Mouse (Mus musculus) midbrain, embryonic 10.5 days (tissue): Measurements from ENCODE around the gene Slc1a7. TPM values are rescaled to one million over a fixed set of nuclear protein-coding genes. Genes with fewer than 3 reads are reported as not detected.

Experiments
- DNase-seq: peaks from one replicate; pipeline ENCODE4 v3.0.0-alpha.2; 2017; ENCODE audit warnings: low spot score
- H3K27ac ChIP-seq: fragments of 300-500 bp; sonication (generic); replicated peaks from 2 replicates; pipeline ENCODE4 v1.5.1; 2016; ENCODE audit warnings: mild to moderate bottlenecking
- H3K27me3 ChIP-seq: fragments of 300-500 bp; sonication (generic); 2 replicates; pipeline ENCODE4 v1.6.1; 2016; ENCODE audit warnings: low read depth, mild to moderate bottlenecking; ENCODE audit not compliant: poor library complexity, severe bottlenecking
- H3K36me3 ChIP-seq: fragments of 300-500 bp; sonication (generic); 2 replicates; pipeline ENCODE4 v1.6.1; 2016; ENCODE audit warnings: mild to moderate bottlenecking, moderate library complexity
- H3K4me1 ChIP-seq: fragments of 300-500 bp; sonication (generic); 2 replicates; pipeline ENCODE4 v1.6.1; 2016
- H3K4me3 ChIP-seq: fragments of 300-500 bp; sonication (generic); 2 replicates; pipeline ENCODE4 v1.5.1; 2016; ENCODE audit warnings: mild to moderate bottlenecking, moderate library complexity
- H3K9me3 ChIP-seq: fragments of 300-500 bp; sonication (generic); replicated peaks from 2 replicates; pipeline ENCODE4 v1.6.1; 2016; ENCODE audit warnings: mild to moderate bottlenecking
- WGBS: fragments of 180-500 bp; shearing (Covaris S2); methylation state at CpG from one replicate; pipeline ENCODE4 v1.1.7; 2016; 5-methylcytosine and 5-hydroxymethylcytosine counted together
- polyA plus RNA-seq: library from polyadenylated mRNA; unstranded; fragments of >200 nt; fragmentation: Nextera tagmentation; extraction: Ambion mirVana; gene quantifications from 2 replicates; pipeline ENCODE4 v1.2.1, GENCODE M21; 2016

Gene Slc1a7
- polyA plus RNA-seq, result 0.07 TPM in 1 of 2 replicates, not detected in the other

GRCm38 (mm10) chr4:107967966-107968682, at the start of gene Slc1a7:
Slc1a7 (plus strand) TSS chr4:107968332.
- DNase-seq, result no peak
- WGBS, result 85% methylated on average over 16 of the region's 16 CpGs
- no peak within 1 kb of the TSS for H3K27ac ChIP-seq
- H3K36me3 ChIP-seq, result no peaks in the 10 kb centered on the region
- 0 out of 2 replicates have a peak, but pooled peaks cover 3% of the 10 kb centered on the region for H3K27me3 ChIP-seq
- H3K4me1 ChIP-seq, result peaks cover 21% of the 10 kb centered on the region
- no peaks in the 10 kb centered on the region for H3K9me3 ChIP-seq
- no peak within 1 kb of the TSS for H3K4me3 ChIP-seq

GRCm38 (mm10) chr4:107920336-107920735, 47.8 kb upstream of the Slc1a7 start:
- no peak overlapping the region for H3K4me3 ChIP-seq
- H3K27me3 ChIP-seq, result no peaks in the 10 kb centered on the region
- H3K9me3 ChIP-seq, result no peaks in the 10 kb centered on the region
- peaks cover 18% of the 10 kb centered on the region for H3K4me1 ChIP-seq
- no peak for DNase-seq
- peaks cover 9% of the 10 kb centered on the region; the same call in 1 of the 2 replicates for H3K36me3 ChIP-seq
- no peak overlapping the region for H3K27ac ChIP-seq
- 93% methylated on average over 2 of the region's 2 CpGs for WGBS

- no peak overlapping the region for H3K27ac ChIP-seq
- no peaks in the 10 kb centered on the region for H3K9me3 ChIP-seq
- DNase-seq, result no peak
- no peaks in the 10 kb centered on the region for H3K27me3 ChIP-seq
- H3K4me1 ChIP-seq, result peaks cover 18% of the 10 kb centered on the region
- 93% methylated on average over 8 of the region's 8 CpGs for WGBS
- H3K4me3 ChIP-seq, result no peak overlapping the region
- H3K36me3 ChIP-seq, result peaks cover 9% of the 10 kb centered on the region; the same call in 1 of the 2 replicates
Observed at GRCm38 (mm10) chr4:107921152-107921695, 46.9 kb upstream of the Slc1a7 start.

GRCm38 (mm10) chr4:107921952-107922351, 46.2 kb upstream of the Slc1a7 start:
- no peak for DNase-seq
- H3K4me1 ChIP-seq, result peaks cover 18% of the 10 kb centered on the region
- WGBS, result 71% methylated on average over 4 of the region's 4 CpGs
- peak overlapping the region; percentile 87 for H3K4me3 ChIP-seq
- no peaks in the 10 kb centered on the region for H3K9me3 ChIP-seq
- H3K27ac ChIP-seq, result 0 out of 2 replicates have a peak overlapping the region, but pooled peaks have one; percentile 23
- H3K36me3 ChIP-seq, result peaks cover 9% of the 10 kb centered on the region; the same call in 1 of the 2 replicates
- no peaks in the 10 kb centered on the region for H3K27me3 ChIP-seq

- Histone ChIP-seq H3K36me3 (peaks cover 9% of the 10 kb centered on the region; the same call in 1 of the 2 replicates), H3K27ac (peak within 1 kb of the TSS; percentile 92), H3K4me1 (peaks cover 18% of the 10 kb centered on the region), H3K9me3 (no peaks in the 10 kb centered on the region), H3K4me3 (peak within 1 kb of the TSS; percentile 87), H3K27me3 (no peaks in the 10 kb centered on the region)
- DNase-seq, result peak; percentile 96
- WGBS, result 2% methylated on average over 38 of the region's 38 CpGs
Observed at GRCm38 (mm10) chr4:107923145-107923802, 44.9 kb upstream of the Slc1a7 start, which contains the start of gene Cpt2. Cpt2 (minus strand) TSS chr4:107923610.

- H3K9me3 ChIP-seq, result no peaks in the 10 kb centered on the region
- H3K4me1 ChIP-seq, result peaks cover 18% of the 10 kb centered on the region
- peaks cover 8% of the 10 kb centered on the region; the same call in 1 of the 2 replicates for H3K36me3 ChIP-seq
- peak overlapping the region; percentile 92 for H3K27ac ChIP-seq
- DNase-seq, result no peak
- no peaks in the 10 kb centered on the region for H3K27me3 ChIP-seq
- peak overlapping the region; percentile 87 for H3K4me3 ChIP-seq
- WGBS, result 52% methylated on average over 7 of the region's 7 CpGs
Observed at GRCm38 (mm10) chr4:107923803-107924194, 44.3 kb upstream of the Slc1a7 start.

- DNase-seq, result no peak
- H3K27ac ChIP-seq, result no peak overlapping the region
- WGBS, result 70% methylated on average over 2 of the region's 2 CpGs
- no peaks in the 10 kb centered on the region for H3K36me3 ChIP-seq
- no peaks in the 10 kb centered on the region for H3K9me3 ChIP-seq
- no peaks in the 10 kb centered on the region for H3K27me3 ChIP-seq
- H3K4me1 ChIP-seq, result no peaks in the 10 kb centered on the region
- no peak overlapping the region for H3K4me3 ChIP-seq
Observed at GRCm38 (mm10) chr4:107928269-107928668, 39.9 kb upstream of the Slc1a7 start.

- no peaks in the 10 kb centered on the region for H3K9me3 ChIP-seq
- WGBS, result 81% methylated on average over 2 of the region's 2 CpGs
- no peaks in the 10 kb centered on the region for H3K36me3 ChIP-seq
- H3K4me3 ChIP-seq, result no peak overlapping the region
- no peaks in the 10 kb centered on the region for H3K27me3 ChIP-seq
- H3K4me1 ChIP-seq, result no peaks in the 10 kb centered on the region
- no peak overlapping the region for H3K27ac ChIP-seq
- no peak for DNase-seq
Observed at GRCm38 (mm10) chr4:107928726-107929125, 39.4 kb upstream of the Slc1a7 start.

- no peaks in the 10 kb centered on the region for H3K9me3 ChIP-seq
- H3K4me1 ChIP-seq, result no peaks in the 10 kb centered on the region
- no peak for DNase-seq
- H3K4me3 ChIP-seq, result no peak overlapping the region
- WGBS, result 81% methylated on average over 3 of the region's 3 CpGs
- no peak overlapping the region for H3K27ac ChIP-seq
- H3K27me3 ChIP-seq, result no peaks in the 10 kb centered on the region
- H3K36me3 ChIP-seq, result no peaks in the 10 kb centered on the region
Observed at GRCm38 (mm10) chr4:107931453-107931852, 36.7 kb upstream of the Slc1a7 start.

- no peak overlapping the region for H3K4me3 ChIP-seq
- no peak overlapping the region for H3K27ac ChIP-seq
- 91% methylated on average over 8 of the region's 8 CpGs for WGBS
- no peaks in the 10 kb centered on the region for H3K36me3 ChIP-seq
- no peak for DNase-seq
- H3K9me3 ChIP-seq, result no peaks in the 10 kb centered on the region
- H3K4me1 ChIP-seq, result no peaks in the 10 kb centered on the region
- H3K27me3 ChIP-seq, result no peaks in the 10 kb centered on the region
Observed at GRCm38 (mm10) chr4:107933239-107933638, 34.9 kb upstream of the Slc1a7 start.

GRCm38 (mm10) chr4:107935254-107935653, 32.9 kb upstream of the Slc1a7 start:
- no peaks in the 10 kb centered on the region for H3K36me3 ChIP-seq
- no peaks in the 10 kb centered on the region for H3K9me3 ChIP-seq
- DNase-seq, result no peak
- no peak overlapping the region for H3K4me3 ChIP-seq
- no peaks in the 10 kb centered on the region for H3K4me1 ChIP-seq
- no peak overlapping the region for H3K27ac ChIP-seq
- H3K27me3 ChIP-seq, result no peaks in the 10 kb centered on the region
- WGBS, result 65% methylated on average over 3 of the region's 3 CpGs

GRCm38 (mm10) chr4:107937338-107937737, 30.8 kb upstream of the Slc1a7 start:
- Histone ChIP-seq H3K9me3 (no peaks in the 10 kb centered on the region), H3K36me3 (no peaks in the 10 kb centered on the region), H3K4me3 (no peak overlapping the region), H3K27ac (no peak overlapping the region), H3K27me3 (no peaks in the 10 kb centered on the region), H3K4me1 (no peaks in the 10 kb centered on the region)
- 32% methylated on average over 6 of the region's 6 CpGs for WGBS
- peak; percentile 53 for DNase-seq

GRCm38 (mm10) chr4:107938124-107938523, 30.0 kb upstream of the Slc1a7 start:
- DNase-seq, result no peak
- H3K4me3 ChIP-seq, result no peak overlapping the region
- 86% methylated on average over 2 of the region's 2 CpGs for WGBS
- H3K27ac ChIP-seq, result no peak overlapping the region
- no peaks in the 10 kb centered on the region for H3K36me3 ChIP-seq
- no peaks in the 10 kb centered on the region for H3K9me3 ChIP-seq
- no peaks in the 10 kb centered on the region for H3K4me1 ChIP-seq
- no peaks in the 10 kb centered on the region for H3K27me3 ChIP-seq
